Mouse (Mus musculus): Measurements from ENCODE around the gene Cacnb3.
"Not testable (repeated sequence)": the region's sequence is repeated elsewhere in the genome, so short reads cannot be mapped to it uniquely, and the experiment has no call there.

Cacnb3 gene

GRCm38 (mm10) chr15:98630540-98630939 is at the start of gene Cacnb3:
Gene Cacnb3, plus strand, starts transcription at chr15:98630840.
- DNase-seq (ENCODE audit: low spot score): no peak

DNA sequence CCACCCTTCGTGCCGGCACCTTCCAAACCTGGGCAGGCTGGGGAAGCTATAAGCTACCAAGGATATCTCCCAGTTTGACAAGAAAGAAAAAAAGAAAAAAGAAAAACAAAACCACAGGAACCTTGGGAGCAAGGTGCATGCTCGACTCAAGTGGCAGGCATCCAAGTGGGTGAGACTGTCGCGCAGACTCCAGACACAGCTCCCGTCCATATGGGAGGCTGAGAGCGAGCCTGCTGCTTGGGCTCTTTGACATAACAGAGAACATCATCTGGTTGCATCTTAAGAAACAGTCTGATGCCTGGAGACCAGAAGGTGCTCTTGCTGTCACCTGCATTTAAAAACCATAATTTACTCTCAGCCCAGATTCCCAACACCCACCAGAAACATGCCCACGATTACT is 48.2 kb upstream of the Cacnb3 start:
- DNase-seq (ENCODE audit: low spot score): no peak

GRCm38 (mm10) chr15:98582996-98583395 is 47.6 kb upstream of the Cacnb3 start:
- DNase-seq (ENCODE audit: low spot score): no peak

DNA sequence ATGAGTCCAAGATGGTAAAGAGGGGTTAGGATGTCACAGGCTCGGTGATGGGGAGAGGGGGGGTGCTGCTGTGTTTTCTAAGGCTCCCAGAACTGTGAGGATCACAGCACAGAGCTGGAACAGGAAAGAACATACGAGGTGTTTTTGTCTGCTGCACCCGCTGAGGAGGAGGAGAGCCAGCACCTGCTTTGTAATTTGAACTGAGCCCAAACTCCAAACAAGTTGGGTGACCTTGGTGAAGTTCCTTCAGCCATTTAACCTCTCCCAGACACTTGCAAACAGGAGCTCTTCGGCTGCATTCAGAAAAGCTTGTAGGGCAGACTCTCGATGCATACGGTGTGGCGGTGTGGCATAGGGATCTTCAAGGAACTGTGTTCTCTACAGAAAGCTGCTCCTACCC is 45.2 kb upstream of the Cacnb3 start:
- no peak for DNase-seq (ENCODE audit: low spot score)

- not testable (repeated sequence) for DNase-seq (ENCODE audit: low spot score)
Observed at GRCm38 (mm10) chr15:98586141-98586540, 44.5 kb upstream of the Cacnb3 start.

DNA sequence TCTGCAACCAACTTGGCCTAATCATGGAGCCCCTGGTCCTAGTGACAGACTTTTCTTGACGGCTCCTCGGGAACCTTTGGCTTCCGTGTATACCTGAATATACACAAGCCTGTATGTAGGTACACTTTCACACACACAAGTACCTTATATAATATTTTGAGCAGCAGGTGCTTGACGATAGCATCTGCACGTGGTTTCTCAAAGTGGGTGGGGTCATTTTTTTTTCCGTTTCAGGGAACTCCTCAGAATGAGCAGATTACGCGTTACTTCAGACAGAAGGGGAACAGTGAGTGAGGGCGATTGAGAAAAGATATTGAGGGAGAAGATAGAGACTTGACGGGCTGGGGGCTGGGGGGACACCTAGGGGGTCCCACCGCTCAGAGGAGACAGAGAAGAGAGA is 42.9 kb upstream of the Cacnb3 start:
- no peak for DNase-seq (ENCODE audit: low spot score)

GRCm38 (mm10) chr15:98589640-98590336 is 40.9 kb upstream of the Cacnb3 start:
- no peak for DNase-seq (ENCODE audit: low spot score)

DNA sequence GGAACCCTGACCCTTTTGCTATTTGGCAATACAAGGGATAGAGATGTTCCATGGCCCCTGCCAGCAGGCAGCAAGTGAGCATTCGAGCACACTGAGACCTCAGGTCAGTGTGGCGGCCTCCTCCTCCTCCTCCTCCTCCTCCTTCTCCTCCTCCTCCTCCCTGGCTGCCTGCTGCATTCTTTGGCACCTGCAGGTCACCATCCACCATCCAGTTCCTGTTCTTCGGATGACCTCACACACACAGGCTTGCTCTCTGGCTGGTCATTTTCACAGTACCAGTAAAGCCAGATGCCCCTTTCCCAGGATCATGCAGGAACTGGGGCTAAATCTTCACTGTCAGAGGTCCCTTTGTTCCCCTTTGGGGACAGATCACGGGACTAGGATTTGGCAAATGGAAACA is 39.2 kb upstream of the Cacnb3 start:
- no peak for DNase-seq (ENCODE audit: low spot score)

DNA sequence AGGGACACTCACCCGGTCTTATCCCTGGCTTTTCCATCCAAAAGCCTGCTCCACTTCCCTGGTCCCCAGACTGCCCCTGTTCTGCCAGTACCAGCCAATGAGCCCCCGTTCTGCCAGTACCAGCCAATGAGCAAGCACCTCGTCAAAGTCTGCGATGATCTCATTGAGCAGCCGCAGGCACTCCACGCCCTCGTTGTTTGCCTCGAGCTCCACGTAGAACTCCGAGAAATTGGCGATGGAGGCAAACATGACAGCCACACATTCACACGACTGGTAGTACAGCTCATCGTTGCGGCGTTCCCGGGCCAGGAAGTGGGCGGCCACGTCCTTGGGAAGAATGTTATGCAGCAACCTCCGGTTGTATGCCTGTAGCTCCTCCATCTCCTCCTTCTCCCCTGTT is 36.4 kb upstream of the Cacnb3 start:
- DNase-seq (ENCODE audit: low spot score): no peak

DNA sequence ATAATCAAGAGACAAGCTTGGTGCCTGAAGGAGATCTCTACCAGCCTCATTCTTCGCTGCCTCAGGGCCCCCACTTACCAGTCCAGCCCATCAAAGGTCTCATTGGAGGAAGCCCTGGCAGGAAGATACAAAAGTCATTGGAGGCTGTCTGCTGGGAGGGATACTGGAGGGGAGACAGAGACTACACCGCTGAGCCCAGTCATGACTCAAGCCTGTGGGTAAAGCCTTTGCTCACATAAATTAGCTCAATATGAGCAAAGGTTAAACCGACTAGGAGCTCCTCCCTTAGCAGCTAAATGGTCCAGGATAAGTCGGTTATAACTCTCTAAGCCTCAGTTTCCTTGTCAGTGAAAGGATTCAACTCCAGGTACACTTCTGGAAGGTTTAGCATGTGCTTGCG is 35.6 kb upstream of the Cacnb3 start:
- no peak for DNase-seq (ENCODE audit: low spot score)

DNA sequence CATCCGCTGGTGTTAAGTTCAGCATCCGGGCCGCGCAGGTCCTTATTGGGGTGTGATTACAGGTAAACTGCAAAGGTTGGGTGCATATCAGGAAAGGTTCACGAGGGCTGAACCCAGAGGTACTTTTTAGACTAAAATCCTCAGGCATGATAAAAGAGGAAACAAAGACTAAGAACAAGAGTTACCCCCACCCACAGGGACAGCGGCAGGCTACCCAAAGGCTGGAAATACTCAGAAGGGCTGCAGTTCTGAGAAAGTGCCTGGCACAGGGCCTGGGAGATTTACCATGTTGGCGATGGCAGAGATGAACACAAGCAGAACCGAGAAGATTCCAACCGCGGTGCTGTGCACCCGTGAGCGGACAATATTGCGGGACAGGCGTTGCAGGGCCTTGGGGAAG is 34.0 kb upstream of the Cacnb3 start:
- DNase-seq (ENCODE audit: low spot score): no peak

GRCm38 (mm10) chr15:98600036-98600709 is 30.5 kb upstream of the Cacnb3 start:
- no peak for DNase-seq (ENCODE audit: low spot score)

DNA sequence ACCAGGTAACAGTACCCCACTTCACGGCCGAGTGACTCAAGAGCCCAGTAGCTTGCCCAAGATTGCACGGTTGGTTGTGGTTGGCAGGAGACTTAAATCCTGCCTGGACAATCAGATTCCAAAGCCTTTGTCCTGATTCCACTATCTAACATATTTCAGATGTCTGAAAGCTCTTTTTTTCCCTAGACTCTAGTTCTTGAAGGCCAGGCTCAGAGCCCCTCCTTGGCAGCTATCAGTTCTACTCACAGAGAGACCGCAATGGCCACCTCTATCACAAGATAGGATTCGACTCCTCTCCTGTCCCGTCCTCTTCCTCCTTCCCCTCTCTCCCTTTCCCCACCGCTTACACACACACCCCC is 28.8 kb upstream of the Cacnb3 start:
- no peak for DNase-seq (ENCODE audit: low spot score)

DNA sequence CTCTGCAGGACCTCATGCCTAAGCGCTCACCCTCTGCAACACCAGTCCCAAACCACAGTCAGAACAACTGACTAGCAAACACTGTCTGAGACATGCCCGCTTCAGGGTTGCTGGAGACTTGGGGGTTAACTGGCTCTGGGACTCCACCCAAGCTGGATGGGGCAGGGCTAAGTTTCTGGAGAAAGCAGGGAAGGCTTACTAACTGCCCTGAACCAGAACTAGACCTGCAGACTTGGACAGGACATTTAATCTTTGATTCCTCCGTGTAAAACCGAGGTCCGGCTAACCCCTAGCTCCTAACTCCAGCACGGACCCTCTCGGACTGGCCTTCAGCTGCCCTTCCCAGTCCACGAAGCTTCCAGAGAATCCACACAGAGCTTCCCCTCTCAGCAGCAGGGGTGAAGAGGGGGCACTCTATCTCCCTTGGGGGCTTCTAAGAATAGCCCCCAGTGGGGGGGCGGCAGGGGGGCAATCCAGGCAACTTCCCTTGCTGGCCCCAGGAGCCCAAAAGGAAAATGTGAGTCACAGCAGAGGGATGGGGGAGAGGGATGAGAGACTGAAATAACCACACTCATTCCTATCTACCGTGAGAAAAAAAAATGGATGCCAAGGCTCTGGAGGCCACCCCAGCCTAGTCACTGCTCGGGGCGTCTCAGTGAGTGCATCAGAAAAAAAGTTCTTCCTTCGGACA is 28.3 kb upstream of the Cacnb3 start:
- no peak for DNase-seq (ENCODE audit: low spot score)

DNA sequence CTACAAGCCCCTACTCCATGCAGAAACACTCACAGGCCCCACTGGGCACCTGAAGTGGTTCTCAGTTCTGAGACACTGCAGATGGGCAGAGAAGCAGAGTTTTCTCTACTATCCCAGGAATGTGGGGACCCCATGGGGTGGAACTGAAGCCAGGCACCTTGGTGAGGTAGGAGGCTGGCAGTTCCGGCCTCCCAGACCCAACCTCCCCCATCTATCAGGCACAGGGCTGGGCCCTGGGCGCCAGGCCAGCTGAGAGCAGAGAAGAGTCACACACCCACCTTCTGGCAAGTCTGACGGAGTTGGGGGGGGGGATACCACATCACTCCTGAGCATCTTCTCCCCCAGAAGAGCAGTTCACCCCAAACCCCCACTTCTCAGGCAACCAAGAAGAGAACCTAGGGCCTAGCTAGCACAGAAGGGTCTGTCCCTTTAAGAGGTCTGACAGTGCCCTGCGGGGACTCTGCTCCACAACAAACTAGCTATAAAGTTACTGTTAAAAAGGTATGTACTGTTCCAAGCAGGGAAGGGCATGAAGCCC is 27.6 kb upstream of the Cacnb3 start:
- no peak for DNase-seq (ENCODE audit: low spot score)

- DNase-seq (ENCODE audit: low spot score): no peak
Observed at GRCm38 (mm10) chr15:98604041-98604575, 26.5 kb upstream of the Cacnb3 start.

DNA sequence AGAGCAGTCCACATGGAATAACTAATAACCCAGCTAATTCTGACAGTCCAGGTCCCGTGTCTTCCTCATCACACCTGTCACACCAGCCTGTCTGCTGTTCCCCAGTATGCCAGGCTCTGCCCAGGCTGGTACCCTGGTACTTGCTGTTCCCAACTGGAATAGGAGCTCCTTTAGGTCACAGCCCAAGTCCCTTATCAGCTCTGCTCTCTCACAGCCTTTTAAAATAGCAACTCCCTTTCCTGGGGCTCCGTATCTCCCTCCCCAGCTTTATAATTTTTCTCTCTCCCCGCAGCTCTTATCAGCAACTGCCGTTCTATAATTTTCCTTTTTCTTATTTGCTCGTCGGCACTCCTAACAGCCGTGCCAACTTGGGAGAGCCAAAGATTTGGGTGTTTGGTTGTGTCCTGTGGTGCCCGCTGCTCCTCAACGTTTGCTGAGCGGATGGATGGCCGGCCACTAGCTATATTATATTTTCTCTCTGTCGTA is 24.5 kb upstream of the Cacnb3 start:
- no peak for DNase-seq (ENCODE audit: low spot score)

DNA sequence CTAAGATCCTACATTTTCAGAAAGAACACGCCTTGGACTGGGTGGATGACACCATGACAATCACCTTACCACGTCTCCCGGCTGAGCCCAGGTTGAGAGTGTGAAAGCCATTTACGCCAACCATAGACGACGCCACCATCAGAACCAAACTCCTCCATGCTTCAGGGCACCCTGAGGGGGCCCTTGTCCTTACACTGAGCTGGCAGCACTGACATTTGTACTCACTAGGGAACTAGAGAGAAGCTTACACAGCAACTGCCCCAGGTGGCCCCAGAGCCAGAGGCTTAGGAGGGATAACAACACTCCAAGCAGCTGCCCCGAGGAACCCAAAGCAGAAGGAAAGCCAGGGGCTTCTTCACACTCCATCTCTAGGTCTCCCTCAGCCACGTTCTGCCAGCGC is 23.9 kb upstream of the Cacnb3 start:
- DNase-seq (ENCODE audit: low spot score): no peak

GRCm38 (mm10) chr15:98607557-98607956 is 23.1 kb upstream of the Cacnb3 start:
- no peak for DNase-seq (ENCODE audit: low spot score)

GRCm38 (mm10) chr15:98608058-98608783 is 22.4 kb upstream of the Cacnb3 start:
- no peak for DNase-seq (ENCODE audit: low spot score)

DNA sequence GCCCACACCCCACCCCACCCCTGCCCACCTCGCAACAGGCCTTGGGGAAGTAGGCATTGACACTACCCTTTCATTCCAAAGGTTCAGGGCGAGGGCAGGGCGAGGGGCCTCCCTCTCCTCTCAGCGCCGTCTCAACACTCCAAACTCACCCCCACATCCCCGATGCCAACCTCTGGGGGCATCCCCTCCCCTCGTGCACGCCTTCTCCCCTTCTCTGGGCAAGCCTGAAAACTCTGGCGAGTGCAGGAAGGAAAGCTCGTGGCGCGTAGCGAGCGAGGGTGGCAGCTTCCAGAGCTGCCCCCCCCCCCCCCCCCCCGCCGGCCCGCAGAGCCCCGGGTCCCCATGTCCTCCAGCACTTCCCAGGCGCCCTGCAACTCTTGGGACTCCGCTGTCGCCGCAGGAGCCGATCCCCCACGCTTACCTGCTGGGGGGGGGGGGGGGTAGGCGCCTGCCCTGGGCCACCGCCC is 21.8 kb upstream of the Cacnb3 start:
- no peak for DNase-seq (ENCODE audit: low spot score)
